Mouse (Mus musculus): ENCODE data around the gene Kdm3a. TPM values are rescaled to one million over a fixed set of nuclear protein-coding genes. Genes with fewer than 3 reads are reported as not detected.
A peak's percentile ranks its signal among the peaks of the same experiment; 100 is the strongest.

The Kdm3a gene
- 34.1 and 35.1 TPM in 2 replicates for polyA plus RNA-seq (2015; fragmentation: Nextera tagmentation; extraction: Ambion mirVana)

- Histone ChIP-seq H3K27me3 (ENCODE audit: control insufficient read depth, insufficient read depth, low read length) (peaks cover 3% of the 10 kb centered on the region; the same call in 1 of the 2 replicates), H3K27ac (ENCODE audit: low read length) (peak within 1 kb of the TSS; percentile 100), H3K36me3 (ENCODE audit: control insufficient read depth, insufficient read depth) (peaks cover 12% of the 10 kb centered on the region), H3K9ac (ENCODE audit: low read length) (peak within 1 kb of the TSS; percentile 88), H3K4me3 (ENCODE audit: low read length) (peak within 1 kb of the TSS; percentile 79), H3K9me3 (replicated peaks; ENCODE audit: control insufficient read depth, low read length) (no peaks in the 10 kb centered on the region), H3K4me2 (ENCODE audit: low read depth, low read length) (peak within 1 kb of the TSS; percentile 82), H3K4me1 (ENCODE audit: control insufficient read depth, insufficient read depth, low read length) (peaks cover 21% of the 10 kb centered on the region)
- WGBS, result under 1% methylated on average over 63 of the region's 63 CpGs
- peak; percentile 95 for ATAC-seq (replicated peaks; ENCODE audit: extremely low read depth, insufficient read depth, low FRiP score)
These were observed at the start of gene Kdm3a for GRCm38 (mm10) chr6:71632829-71633662. Gene Kdm3a (minus strand): TSS chr6:71632990.

GRCm38 (mm10) chr6:71678891-71679290 is 46.1 kb upstream of the Kdm3a start:
- no peak overlapping the region for H3K4me3 ChIP-seq (ENCODE audit: low read length)
- no peaks in the 10 kb centered on the region for H3K4me1 ChIP-seq (ENCODE audit: control insufficient read depth, insufficient read depth, low read length)
- no peak overlapping the region for H3K9ac ChIP-seq (ENCODE audit: low read length)
- no peak overlapping the region for H3K4me2 ChIP-seq (ENCODE audit: low read depth, low read length)
- no peak for ATAC-seq (replicated peaks; ENCODE audit: extremely low read depth, insufficient read depth, low FRiP score)
- H3K9me3 ChIP-seq (replicated peaks; ENCODE audit: control insufficient read depth, low read length), result no peaks in the 10 kb centered on the region; the same call in 1 of the 2 replicates
- WGBS, result 60% methylated on average over 7 of the region's 7 CpGs
- H3K36me3 ChIP-seq (ENCODE audit: control insufficient read depth, insufficient read depth), result no peaks in the 10 kb centered on the region
- H3K27me3 ChIP-seq (ENCODE audit: control insufficient read depth, insufficient read depth, low read length), result no peaks in the 10 kb centered on the region
- H3K27ac ChIP-seq (ENCODE audit: low read length), result no peak overlapping the region

GRCm38 (mm10) chr6:71673166-71673565 is 40.4 kb upstream of the Kdm3a start:
- Histone ChIP-seq H3K9me3 (replicated peaks; ENCODE audit: control insufficient read depth, low read length) (no peaks in the 10 kb centered on the region; the same call in 1 of the 2 replicates), H3K27me3 (ENCODE audit: control insufficient read depth, insufficient read depth, low read length) (no peaks in the 10 kb centered on the region)
- 55% methylated on average over 2 of the region's 2 CpGs for WGBS

GRCm38 (mm10) chr6:71664511-71664910 is 31.7 kb upstream of the Kdm3a start:
- H3K27me3 ChIP-seq (ENCODE audit: control insufficient read depth, insufficient read depth, low read length), result no peaks in the 10 kb centered on the region
- H3K9me3 ChIP-seq (replicated peaks; ENCODE audit: control insufficient read depth, low read length), result no peaks in the 10 kb centered on the region
- no peak overlapping the region for H3K4me3 ChIP-seq (ENCODE audit: low read length)
- H3K36me3 ChIP-seq (ENCODE audit: control insufficient read depth, insufficient read depth), result no peaks in the 10 kb centered on the region
- H3K4me2 ChIP-seq (ENCODE audit: low read depth, low read length), result no peak overlapping the region
- no peak overlapping the region for H3K27ac ChIP-seq (ENCODE audit: low read length)
- peaks cover 5% of the 10 kb centered on the region for H3K4me1 ChIP-seq (ENCODE audit: control insufficient read depth, insufficient read depth, low read length)
- no peak overlapping the region for H3K9ac ChIP-seq (ENCODE audit: low read length)
- WGBS, result 74% methylated on average over 1 of the region's 1 CpGs
- ATAC-seq (replicated peaks; ENCODE audit: extremely low read depth, insufficient read depth, low FRiP score), result no peak

More at GRCm38 (mm10) chr6:71673166-71673565, 40.4 kb upstream of the Kdm3a start:
- no peaks in the 10 kb centered on the region for H3K4me1 ChIP-seq (ENCODE audit: control insufficient read depth, insufficient read depth, low read length)
- H3K36me3 ChIP-seq (ENCODE audit: control insufficient read depth, insufficient read depth), result no peaks in the 10 kb centered on the region
- no peak overlapping the region for H3K4me3 ChIP-seq (ENCODE audit: low read length)
- H3K27ac ChIP-seq (ENCODE audit: low read length), result no peak overlapping the region
- no peak overlapping the region for H3K4me2 ChIP-seq (ENCODE audit: low read depth, low read length)
- ATAC-seq (replicated peaks; ENCODE audit: extremely low read depth, insufficient read depth, low FRiP score), result no peak
- no peak overlapping the region for H3K9ac ChIP-seq (ENCODE audit: low read length)

- H3K27ac ChIP-seq (ENCODE audit: low read length), result peak overlapping the region; percentile 59
- H3K9me3 ChIP-seq (replicated peaks; ENCODE audit: control insufficient read depth, low read length), result no peaks in the 10 kb centered on the region
- ATAC-seq (replicated peaks; ENCODE audit: extremely low read depth, insufficient read depth, low FRiP score), result peak; percentile 76
- 21% methylated on average over 2 of the region's 2 CpGs for WGBS
- H3K4me2 ChIP-seq (ENCODE audit: low read depth, low read length), result 0 out of 2 replicates have a peak overlapping the region, but pooled peaks have one; percentile 15
- no peak overlapping the region for H3K4me3 ChIP-seq (ENCODE audit: low read length)
- peaks cover 29% of the 10 kb centered on the region for H3K4me1 ChIP-seq (ENCODE audit: control insufficient read depth, insufficient read depth, low read length)
- H3K36me3 ChIP-seq (ENCODE audit: control insufficient read depth, insufficient read depth), result no peaks in the 10 kb centered on the region
- no peaks in the 10 kb centered on the region for H3K27me3 ChIP-seq (ENCODE audit: control insufficient read depth, insufficient read depth, low read length)
- no peak overlapping the region for H3K9ac ChIP-seq (ENCODE audit: low read length)
These were observed 25.5 kb upstream of the Kdm3a start for GRCm38 (mm10) chr6:71658290-71658689.

GRCm38 (mm10) chr6:71655835-71656234 is 23.0 kb upstream of the Kdm3a start:
- ATAC-seq (replicated peaks; ENCODE audit: extremely low read depth, insufficient read depth, low FRiP score), result no peak; the same call in 1 of the 2 replicates
- Histone ChIP-seq H3K9me3 (replicated peaks; ENCODE audit: control insufficient read depth, low read length) (no peaks in the 10 kb centered on the region), H3K4me1 (ENCODE audit: control insufficient read depth, insufficient read depth, low read length) (peaks cover 24% of the 10 kb centered on the region), H3K9ac (ENCODE audit: low read length) (no peak overlapping the region), H3K27me3 (ENCODE audit: control insufficient read depth, insufficient read depth, low read length) (no peaks in the 10 kb centered on the region), H3K27ac (ENCODE audit: low read length) (no peak overlapping the region), H3K36me3 (ENCODE audit: control insufficient read depth, insufficient read depth) (no peaks in the 10 kb centered on the region), H3K4me3 (ENCODE audit: low read length) (no peak overlapping the region), H3K4me2 (ENCODE audit: low read depth, low read length) (no peak overlapping the region)
- 38% methylated on average over 3 of the region's 3 CpGs for WGBS

GRCm38 (mm10) chr6:71651868-71652267 is 19.1 kb upstream of the Kdm3a start:
- H3K9me3 ChIP-seq (replicated peaks; ENCODE audit: control insufficient read depth, low read length), result no peaks in the 10 kb centered on the region
- no peaks in the 10 kb centered on the region for H3K27me3 ChIP-seq (ENCODE audit: control insufficient read depth, insufficient read depth, low read length)
- H3K4me1 ChIP-seq (ENCODE audit: control insufficient read depth, insufficient read depth, low read length), result peaks cover 11% of the 10 kb centered on the region
- WGBS, result 83% methylated on average over 2 of the region's 2 CpGs
- no peak overlapping the region for H3K4me3 ChIP-seq (ENCODE audit: low read length)
- H3K4me2 ChIP-seq (ENCODE audit: low read depth, low read length), result no peak overlapping the region
- H3K9ac ChIP-seq (ENCODE audit: low read length), result no peak overlapping the region
- no peak overlapping the region for H3K27ac ChIP-seq (ENCODE audit: low read length)
- ATAC-seq (replicated peaks; ENCODE audit: extremely low read depth, insufficient read depth, low FRiP score), result no peak
- no peaks in the 10 kb centered on the region for H3K36me3 ChIP-seq (ENCODE audit: control insufficient read depth, insufficient read depth)

- under 1% methylated on average over 33 of the region's 41 CpGs for WGBS
- H3K36me3 ChIP-seq (ENCODE audit: control insufficient read depth, insufficient read depth), result peaks cover 12% of the 10 kb centered on the region
- H3K9me3 ChIP-seq (replicated peaks; ENCODE audit: control insufficient read depth, low read length), result no peaks in the 10 kb centered on the region
- peak overlapping the region; percentile 88 for H3K9ac ChIP-seq (ENCODE audit: low read length)
- H3K4me1 ChIP-seq (ENCODE audit: control insufficient read depth, insufficient read depth, low read length), result peaks cover 21% of the 10 kb centered on the region
- peak; percentile 46; the same call in 1 of the 2 replicates for ATAC-seq (replicated peaks; ENCODE audit: extremely low read depth, insufficient read depth, low FRiP score)
- peak overlapping the region; percentile 79 for H3K4me3 ChIP-seq (ENCODE audit: low read length)
- H3K27ac ChIP-seq (ENCODE audit: low read length), result peak overlapping the region; percentile 98
- H3K4me2 ChIP-seq (ENCODE audit: low read depth, low read length), result peak overlapping the region; percentile 81
- H3K27me3 ChIP-seq (ENCODE audit: control insufficient read depth, insufficient read depth, low read length), result peaks cover 3% of the 10 kb centered on the region; the same call in 1 of the 2 replicates
These were observed 333 bp downstream of the Kdm3a start for GRCm38 (mm10) chr6:71632486-71632828.
